Mouse (Mus musculus): Measurements from ENCODE around the gene Msh6.
"Not testable (repeated sequence)": the region's sequence is repeated elsewhere in the genome, so short reads cannot be mapped to it uniquely, and the experiment has no call there.

The Msh6 gene

GRCm38 (mm10) chr17:87974629-87975228 lies at the start of gene Msh6:
TSS of gene Msh6 (plus strand) at chr17:87975062.
- CTCF ChIA-PET, result no interaction called here

- CTCF ChIA-PET, result no interaction called here
Measured at GRCm38 (mm10) chr17:87934326-87934725, 40.5 kb upstream of the Msh6 start.

DNA sequence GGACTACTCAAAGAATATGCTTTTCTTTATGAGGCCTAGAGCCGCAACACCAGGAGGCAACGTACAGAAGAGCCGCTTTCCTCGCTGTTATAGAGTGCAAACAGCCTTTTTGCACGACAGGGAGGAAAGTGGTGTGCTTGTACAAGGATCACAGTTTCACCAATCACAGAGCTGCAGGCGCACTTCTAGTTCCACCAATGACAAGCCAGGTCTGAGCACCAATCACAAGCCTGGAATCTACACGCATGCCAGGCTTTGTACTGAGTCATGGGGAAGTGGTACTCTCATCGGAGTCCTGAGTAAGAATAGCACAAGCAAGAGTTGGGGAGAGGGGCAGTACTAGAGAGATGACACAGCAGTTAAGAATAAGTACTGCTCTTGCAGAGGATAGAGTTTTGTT lies 40.1 kb upstream of the Msh6 start:
- CTCF ChIA-PET, result no interaction called here

- CTCF ChIA-PET, result interaction anchor here (0.6 to 0.7 kb wide), 2 partner anchors 254 to 1439 kb away, joined by 4 to 28 read pairs; no protein-coding TSS in a partner anchor
Measured at GRCm38 (mm10) chr17:87936156-87936555, 38.7 kb upstream of the Msh6 start.

- CTCF ChIA-PET, result interaction anchor here (0.7 to 1.1 kb wide), 2 partner anchors 16 to 56 kb away, joined by 3 to 4 read pairs; no protein-coding TSS in a partner anchor
Measured at GRCm38 (mm10) chr17:87948965-87949584, 25.8 kb upstream of the Msh6 start.

DNA sequence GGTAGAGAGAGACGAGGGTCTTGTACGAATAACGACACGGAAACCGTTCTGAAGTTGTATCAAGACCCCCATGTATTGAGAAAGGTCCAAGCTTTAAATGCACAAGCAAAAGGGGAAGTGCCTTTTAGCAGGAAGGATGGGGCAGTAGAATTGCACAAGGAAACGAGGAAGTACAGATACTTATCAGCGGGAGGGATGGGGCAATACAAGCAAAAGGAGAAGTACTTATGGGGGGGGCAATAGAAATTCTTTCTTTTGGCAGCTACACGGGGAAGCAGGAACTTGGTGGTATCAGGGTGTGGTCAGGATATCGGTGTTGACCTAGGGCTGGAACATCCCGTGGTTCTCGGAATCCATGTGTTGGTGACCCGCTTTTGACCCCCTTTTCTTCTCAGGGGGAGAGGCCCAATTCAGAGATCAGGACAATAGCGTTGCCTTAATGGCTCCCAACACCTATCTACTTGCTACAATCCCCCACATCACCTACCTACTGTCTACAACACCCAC lies 20.2 kb upstream of the Msh6 start:
- CTCF ChIA-PET, result interaction anchor here (0.7 kb wide), 1 partner anchor 49 kb away, joined by 9 read pairs; no protein-coding TSS in a partner anchor

GRCm38 (mm10) chr17:87957096-87957840 lies 17.6 kb upstream of the Msh6 start:
- CTCF ChIA-PET, result no interaction called here

- CTCF ChIA-PET, result no interaction called here
Measured at GRCm38 (mm10) chr17:87958283-87958682, 16.6 kb upstream of the Msh6 start.

DNA sequence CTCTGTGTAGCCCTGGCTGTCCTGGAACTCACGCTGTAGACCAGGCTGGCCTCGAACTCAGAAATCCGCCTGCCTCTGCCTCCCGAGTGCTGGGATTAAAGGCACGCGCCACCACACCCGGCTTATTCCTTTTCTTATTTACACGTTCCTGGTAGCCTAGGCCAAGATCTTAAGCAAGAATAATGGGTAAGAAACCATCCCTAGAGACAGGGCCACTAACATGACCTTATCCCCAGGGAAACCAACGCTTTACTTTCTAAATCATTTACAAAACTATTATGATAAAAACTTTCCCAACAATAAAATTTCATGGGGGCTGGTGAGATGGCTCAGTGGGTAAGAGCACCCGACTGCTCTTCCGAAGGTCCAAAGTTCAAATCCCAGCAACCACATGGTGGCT lies 15.5 kb upstream of the Msh6 start:
- CTCF ChIA-PET, result not testable (repeated sequence)

DNA sequence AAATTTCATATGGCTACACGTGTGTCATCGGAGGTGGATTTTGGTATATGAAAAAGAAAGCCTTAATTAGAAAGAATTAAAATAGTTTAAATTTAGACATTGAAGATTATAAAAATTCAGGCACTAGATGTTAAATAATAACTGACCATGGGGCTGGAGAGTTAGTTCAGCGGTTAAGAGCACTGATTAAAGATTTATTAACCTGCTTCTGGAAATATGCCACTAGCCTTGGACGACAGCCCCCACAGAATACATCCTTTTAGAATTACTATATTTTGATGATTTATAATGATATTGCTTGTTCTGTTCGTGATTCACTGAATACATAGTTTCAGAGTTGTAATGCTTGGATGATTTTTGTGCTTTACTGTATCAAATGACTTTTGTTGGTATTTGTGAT lies 14.9 kb upstream of the Msh6 start:
- CTCF ChIA-PET, result not testable (repeated sequence)

- CTCF ChIA-PET, result no interaction called here
Measured at GRCm38 (mm10) chr17:87963081-87964075, 11.5 kb upstream of the Msh6 start.

GRCm38 (mm10) chr17:87968483-87968926 lies 6.4 kb upstream of the Msh6 start:
- CTCF ChIA-PET, result interaction anchor here (0.5 kb wide), 1 partner anchor 98 kb away, joined by 3 read pairs; no protein-coding TSS in a partner anchor

GRCm38 (mm10) chr17:87971696-87972591 lies 2.9 kb upstream of the Msh6 start:
- CTCF ChIA-PET, result not testable (repeated sequence)

GRCm38 (mm10) chr17:87972856-87973255 lies 2.0 kb upstream of the Msh6 start:
- CTCF ChIA-PET, result no interaction called here

GRCm38 (mm10) chr17:87973261-87974167 lies 1.3 kb upstream of the Msh6 start:
- CTCF ChIA-PET, result no interaction called here

DNA sequence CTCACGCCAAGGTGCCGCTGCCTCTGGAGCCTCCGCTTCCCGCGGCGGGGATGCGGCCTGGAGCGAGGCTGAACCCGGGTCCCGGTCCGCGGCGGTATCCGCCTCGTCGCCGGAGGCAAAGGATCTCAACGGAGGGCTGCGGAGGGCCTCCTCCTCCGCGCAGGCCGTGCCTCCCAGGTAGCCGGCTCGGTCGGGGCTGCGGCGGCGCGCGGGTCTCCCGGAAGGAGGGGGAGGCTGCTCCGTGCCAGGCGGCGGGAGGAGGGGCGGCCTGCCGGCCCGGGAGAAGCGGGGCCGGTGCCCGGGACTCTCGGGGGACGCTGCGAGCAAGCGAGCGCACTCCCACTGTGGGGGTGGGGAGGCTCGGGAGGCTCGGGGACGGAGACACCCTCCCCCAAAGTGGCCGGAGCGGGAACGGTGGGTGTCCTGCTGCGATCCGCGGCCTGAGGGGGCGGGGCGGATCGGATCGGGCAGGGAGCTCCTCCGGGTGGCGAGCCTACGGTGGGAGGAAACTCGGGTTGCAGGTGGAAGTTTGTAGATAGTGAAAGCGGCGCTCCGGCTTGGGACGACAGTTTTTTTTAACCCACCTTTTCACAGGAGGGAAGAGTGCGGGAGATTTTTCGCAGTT lies 479 bp downstream of the Msh6 start:
- CTCF ChIA-PET, result no interaction called here

DNA sequence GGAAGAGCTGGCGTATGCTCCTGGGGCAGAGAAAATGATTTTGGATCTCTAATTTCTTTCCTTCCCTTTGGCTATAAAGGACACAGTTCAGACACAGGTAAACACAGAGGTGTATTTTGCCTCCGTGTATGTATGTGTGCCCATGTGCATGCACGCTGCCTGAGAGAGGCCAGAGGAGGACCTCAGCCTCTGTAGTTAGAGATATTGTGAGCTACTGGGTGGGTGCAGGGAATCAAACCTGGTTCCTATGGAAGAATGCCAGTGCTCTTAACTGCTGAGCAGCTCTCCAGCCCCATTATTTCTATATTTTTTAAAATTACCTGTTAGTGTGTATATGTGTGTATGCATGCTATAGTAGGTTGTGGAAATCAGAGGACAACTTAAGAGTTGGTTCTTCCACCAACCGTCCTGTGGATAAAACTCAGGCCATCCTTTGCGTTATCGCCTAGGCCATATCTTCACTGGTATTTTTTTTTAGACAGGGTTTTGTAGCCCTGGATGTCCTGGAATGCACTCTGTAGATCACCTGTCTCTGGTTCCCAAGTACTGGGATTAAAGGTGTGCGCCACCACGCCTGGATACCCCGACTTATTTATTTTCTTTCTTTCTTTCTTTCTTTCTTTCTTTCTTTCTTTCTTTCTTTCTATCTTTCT lies 1.4 kb downstream of the Msh6 start:
- CTCF ChIA-PET, result no interaction called here

DNA sequence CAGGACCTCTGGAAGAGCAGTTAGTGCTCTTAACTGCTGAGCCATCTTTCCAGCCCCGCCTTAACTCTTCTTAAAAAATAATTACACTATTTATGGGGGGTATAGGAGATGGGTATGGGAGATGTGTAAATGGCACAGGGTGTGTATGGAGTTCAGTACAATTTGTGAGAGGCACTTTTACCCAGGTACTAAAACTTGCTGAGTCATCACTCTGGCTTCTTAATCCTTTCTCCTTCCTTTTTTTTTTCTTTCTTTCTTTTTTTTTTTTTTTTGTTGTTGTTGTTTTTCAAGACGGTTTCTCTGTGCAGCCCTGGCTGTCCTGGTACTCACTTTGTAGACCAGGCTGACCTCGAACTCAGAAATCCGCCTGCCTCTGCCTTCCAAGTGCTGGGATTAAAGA lies 2.1 kb downstream of the Msh6 start:
- CTCF ChIA-PET, result not testable (repeated sequence)

All from spleen, embryonic (tissue).